Mouse (Mus musculus) heart, embryonic 16.5 days (tissue): Measurements from ENCODE around the gene Lcn2. TPM values are rescaled to one million over a fixed set of nuclear protein-coding genes. Genes with fewer than 3 reads are reported as not detected.
A peak's percentile ranks its signal among the peaks of the same experiment; 100 is the strongest.

Source experiments
- ATAC-seq: fragments of 200-750 bp; cut with Nextera tagmentation; replicated peaks from 2 replicates; pipeline ENCODE4 v1.8.0; 2017; ENCODE audit warnings: moderate number of reproducible peaks; ENCODE audit not compliant: insufficient read depth, low FRiP score; ENCODE audit errors: extremely low read depth
- H3K27ac ChIP-seq: fragments of 300-500 bp; sonication (generic); 2 replicates; pipeline ENCODE4 v1.5.1; 2014; ENCODE audit warnings: mild to moderate bottlenecking, low read length, control low read depth, moderate library complexity
- H3K27me3 ChIP-seq: fragments of 300-500 bp; sonication (generic); 2 replicates; pipeline ENCODE4 v1.6.1; 2014; ENCODE audit warnings: low read length, mixed read lengths; ENCODE audit not compliant: control insufficient read depth, insufficient read depth
- H3K36me3 ChIP-seq: fragments of 300-500 bp; sonication (generic); 2 replicates; pipeline ENCODE4 v1.6.1; 2014; ENCODE audit not compliant: control insufficient read depth, insufficient read depth
- H3K4me1 ChIP-seq: fragments of 300-500 bp; sonication (generic); 2 replicates; pipeline ENCODE4 v1.6.1; 2014; ENCODE audit warnings: low read length, mixed read lengths; ENCODE audit not compliant: control insufficient read depth, insufficient read depth
- H3K4me2 ChIP-seq: fragments of 300-500 bp; sonication (generic); 2 replicates; pipeline ENCODE4 v1.6.1; 2014; ENCODE audit warnings: low read depth, mild to moderate bottlenecking, control low read depth, low read length
- H3K4me3 ChIP-seq: fragments of 300-500 bp; sonication (generic); 2 replicates; pipeline ENCODE4 v1.5.1; 2014; ENCODE audit warnings: mild to moderate bottlenecking, control low read depth, low read length
- H3K9ac ChIP-seq: fragments of 300-500 bp; sonication (generic); 2 replicates; pipeline ENCODE4 v1.6.1; 2014; ENCODE audit warnings: low read length, control low read depth
- H3K9me3 ChIP-seq: fragments of 300-500 bp; sonication (generic); replicated peaks from 2 replicates; pipeline ENCODE4 v1.6.1; 2016; ENCODE audit warnings: low read length; ENCODE audit not compliant: control insufficient read depth
- WGBS: fragments of 180-500 bp; shearing (Covaris S2); extraction: QIAGEN DNeasy Blood & Tissue Kit; methylation state at CpG from one replicate; pipeline ENCODE4 v1.1.7; 2014; 5-methylcytosine and 5-hydroxymethylcytosine counted together
- polyA plus RNA-seq: library from polyadenylated mRNA; unstranded; fragments of >200 nt; fragmentation: Nextera tagmentation; extraction: Ambion mirVana; gene quantifications from 2 replicates; pipeline ENCODE4 v1.2.1, GENCODE M21; 2015

Gene Lcn2
- polyA plus RNA-seq, 1 experiment from 2014 or later = 2.5 TPM

GRCm38 (mm10) chr2:32381141-32381774, 6.8 kb downstream of the Lcn2 start:
- Histone ChIP-seq H3K27ac (peak overlapping the region; percentile 5; the same call in 1 of the 2 replicates), H3K27me3 (no peaks in the 10 kb centered on the region), H3K4me1 (peaks cover 7% of the 10 kb centered on the region), H3K4me3 (peak overlapping the region; percentile 75), H3K9ac (peak overlapping the region; percentile 79), H3K9me3 (no peaks in the 10 kb centered on the region), H3K4me2 (peak overlapping the region; percentile 99), H3K36me3 (peaks cover 27% of the 10 kb centered on the region)
- ATAC-seq = peak; percentile 55
- under 1% methylated on average over 27 of the region's 27 CpGs for WGBS

- no peak overlapping the region for H3K4me2 ChIP-seq
- no peak overlapping the region for H3K27ac ChIP-seq
- H3K36me3 ChIP-seq = peaks cover 30% of the 10 kb centered on the region
- ATAC-seq = no peak
- H3K4me3 ChIP-seq = no peak overlapping the region
- H3K4me1 ChIP-seq = peaks cover 12% of the 10 kb centered on the region
- no peak overlapping the region for H3K9ac ChIP-seq
- no peaks in the 10 kb centered on the region for H3K27me3 ChIP-seq
- H3K9me3 ChIP-seq = no peaks in the 10 kb centered on the region
- WGBS = 77% methylated on average over 7 of the region's 7 CpGs
Measured at GRCm38 (mm10) chr2:32380001-32380500, 8.0 kb downstream of the Lcn2 start.

GRCm38 (mm10) chr2:32376963-32377362, 11.1 kb downstream of the Lcn2 start:
- Histone ChIP-seq H3K4me3 (no peak overlapping the region), H3K9ac (no peak overlapping the region), H3K4me1 (peaks cover 9% of the 10 kb centered on the region), H3K27ac (no peak overlapping the region), H3K9me3 (no peaks in the 10 kb centered on the region), H3K4me2 (no peak overlapping the region), H3K27me3 (no peaks in the 10 kb centered on the region), H3K36me3 (peaks cover 43% of the 10 kb centered on the region)
- WGBS = 90% methylated on average over 10 of the region's 10 CpGs
- ATAC-seq = no peak

GRCm38 (mm10) chr2:32375317-32375940, 12.6 kb downstream of the Lcn2 start:
- no peak overlapping the region for H3K27ac ChIP-seq
- no peak overlapping the region for H3K4me2 ChIP-seq
- 65% methylated on average over 13 of the region's 13 CpGs for WGBS
- peaks cover 58% of the 10 kb centered on the region for H3K36me3 ChIP-seq
- no peaks in the 10 kb centered on the region for H3K9me3 ChIP-seq
- H3K4me1 ChIP-seq = peaks cover 5% of the 10 kb centered on the region
- no peak for ATAC-seq
- H3K4me3 ChIP-seq = no peak overlapping the region
- H3K27me3 ChIP-seq = no peaks in the 10 kb centered on the region
- H3K9ac ChIP-seq = no peak overlapping the region; the same call in 1 of the 2 replicates

GRCm38 (mm10) chr2:32374191-32374590, 13.9 kb downstream of the Lcn2 start:
- Histone ChIP-seq H3K27me3 (no peaks in the 10 kb centered on the region), H3K27ac (no peak overlapping the region), H3K4me2 (no peak overlapping the region), H3K9me3 (no peaks in the 10 kb centered on the region), H3K4me3 (no peak overlapping the region), H3K9ac (no peak overlapping the region), H3K36me3 (peaks cover 64% of the 10 kb centered on the region), H3K4me1 (peaks cover 5% of the 10 kb centered on the region)
- no peak for ATAC-seq
- 65% methylated on average over 10 of the region's 10 CpGs for WGBS

GRCm38 (mm10) chr2:32367315-32367714, 20.7 kb downstream of the Lcn2 start:
- H3K4me1 ChIP-seq = peaks cover 5% of the 10 kb centered on the region; the same call in 1 of the 2 replicates
- peaks cover 44% of the 10 kb centered on the region for H3K36me3 ChIP-seq
- ATAC-seq = no peak
- H3K9me3 ChIP-seq = no peaks in the 10 kb centered on the region
- H3K27ac ChIP-seq = no peak overlapping the region
- 96% methylated on average over 5 of the region's 5 CpGs for WGBS
- H3K4me3 ChIP-seq = no peak overlapping the region
- H3K9ac ChIP-seq = no peak overlapping the region
- H3K4me2 ChIP-seq = no peak overlapping the region
- H3K27me3 ChIP-seq = no peaks in the 10 kb centered on the region

GRCm38 (mm10) chr2:32364121-32364520, 23.9 kb downstream of the Lcn2 start:
- Histone ChIP-seq H3K27ac (no peak overlapping the region), H3K9ac (no peak overlapping the region), H3K4me2 (peak overlapping the region; percentile 70)

GRCm38 (mm10) chr2:32363376-32364106, 24.5 kb downstream of the Lcn2 start:
- Histone ChIP-seq H3K4me2 (peak overlapping the region; percentile 70), H3K27ac (peak overlapping the region; percentile 88), H3K4me3 (peak overlapping the region; percentile 84), H3K4me1 (peaks cover 13% of the 10 kb centered on the region), H3K9ac (peak overlapping the region; percentile 91), H3K36me3 (peaks cover 15% of the 10 kb centered on the region), H3K9me3 (no peaks in the 10 kb centered on the region), H3K27me3 (no peaks in the 10 kb centered on the region)
- ATAC-seq = peak; percentile 12; the same call in 1 of the 2 replicates
- 8% methylated on average over 19 of the region's 19 CpGs for WGBS

More at GRCm38 (mm10) chr2:32364121-32364520, 23.9 kb downstream of the Lcn2 start:
- Histone ChIP-seq H3K9me3 (no peaks in the 10 kb centered on the region), H3K4me1 (peaks cover 13% of the 10 kb centered on the region), H3K4me3 (no peak overlapping the region), H3K36me3 (peaks cover 16% of the 10 kb centered on the region), H3K27me3 (no peaks in the 10 kb centered on the region)
- no peak for ATAC-seq
- 80% methylated on average over 8 of the region's 8 CpGs for WGBS
